Mouse (Mus musculus) cortical plate, adult 2 months (tissue): ENCODE measurements at regions not wholly inside any gene's neighbourhood (a gene's known extent, or its start where the extent isn't known, plus 50 kb on each side); places are given as distances from the start of the nearest gene placed in this dataset.

Source experiments
- H3K27ac ChIP-seq: fragments of 200-500 bp; 2 replicates; pipeline ENCODE4 v1.5.1; 2012; ENCODE audit warnings: low read length, control low read depth, inconsistent platforms; ENCODE audit not compliant: insufficient read depth
- H3K4me1 ChIP-seq: fragments of 200-500 bp; 2 replicates; pipeline ENCODE4 v1.6.1; 2011; ENCODE audit warnings: low read length; ENCODE audit not compliant: control insufficient read depth, insufficient read depth
- H3K4me3 ChIP-seq: fragments of 200-500 bp; 2 replicates; pipeline ENCODE4 v1.5.1; 2011; ENCODE audit warnings: mild to moderate bottlenecking, low read length, control low read depth; ENCODE audit not compliant: insufficient read depth
- CTCF ChIP-seq: fragments of 200-500 bp; IDR thresholded peaks from 2 replicates; pipeline ENCODE4 v1.5.1; 2011; ENCODE audit warnings: mild to moderate bottlenecking, control low read depth, low read length; ENCODE audit not compliant: insufficient read depth; ENCODE audit errors: extremely low read depth
- POLR2A ChIP-seq: fragments of 200-500 bp; IDR thresholded peaks from 2 replicates; pipeline ENCODE4 v1.6.1; 2011; ENCODE audit warnings: mild to moderate bottlenecking, low read length, control low read depth; ENCODE audit not compliant: insufficient read depth; ENCODE audit errors: extremely low read depth

GRCm38 (mm10) chr2:149467801-149468200 is 62.9 kb downstream of the Cst10 start:
- no peak overlapping the region for H3K27ac ChIP-seq
- H3K4me1 ChIP-seq: no peaks in the 10 kb centered on the region
- TF ChIP-seq POLR2A (no peak), CTCF (no peak)
- no peak overlapping the region for H3K4me3 ChIP-seq

GRCm38 (mm10) chr2:149472411-149472810 is 67.6 kb downstream of the Cst10 start:
- TF ChIP-seq CTCF (no peak), POLR2A (no peak)
- no peak overlapping the region for H3K27ac ChIP-seq
- no peaks in the 10 kb centered on the region for H3K4me1 ChIP-seq
- no peak overlapping the region for H3K4me3 ChIP-seq

GRCm38 (mm10) chr2:149493280-149493988 is 88.6 kb downstream of the Cst10 start:
- H3K27ac ChIP-seq: no peak overlapping the region
- TF ChIP-seq POLR2A (no peak), CTCF (no peak)
- H3K4me1 ChIP-seq: no peaks in the 10 kb centered on the region; the same call in 1 of the 2 replicates
- H3K4me3 ChIP-seq: no peak overlapping the region

- Histone ChIP-seq H3K4me3 (no peak overlapping the region), H3K27ac (no peak overlapping the region), H3K4me1 (no peaks in the 10 kb centered on the region)
- TF ChIP-seq POLR2A: no peak
- TF ChIP-seq CTCF: no peak
Measured at GRCm38 (mm10) chr2:149512870-149513269, 108.0 kb downstream of the Cst10 start.

- Histone ChIP-seq H3K4me3 (no peak overlapping the region), H3K4me1 (no peaks in the 10 kb centered on the region), H3K27ac (no peak overlapping the region)
- TF ChIP-seq CTCF (no peak), POLR2A (no peak)
Measured at GRCm38 (mm10) chr2:149524424-149524823, 119.6 kb downstream of the Cst10 start.

- TF ChIP-seq POLR2A (no peak), CTCF (no peak)
- H3K4me3 ChIP-seq: no peak overlapping the region
- no peaks in the 10 kb centered on the region for H3K4me1 ChIP-seq
- no peak overlapping the region for H3K27ac ChIP-seq
Measured at GRCm38 (mm10) chr2:149542837-149543236, 138.0 kb downstream of the Cst10 start.

GRCm38 (mm10) chr2:149545708-149546107 is 140.9 kb downstream of the Cst10 start:
- no peaks in the 10 kb centered on the region for H3K4me1 ChIP-seq
- no peak overlapping the region for H3K27ac ChIP-seq
- no peak overlapping the region for H3K4me3 ChIP-seq
- no peak for TF ChIP-seq POLR2A
- no peak for TF ChIP-seq CTCF

GRCm38 (mm10) chr2:149546639-149547200 is 141.9 kb downstream of the Cst10 start:
- no peak for TF ChIP-seq CTCF
- TF ChIP-seq POLR2A: no peak
- H3K4me1 ChIP-seq: no peaks in the 10 kb centered on the region
- H3K4me3 ChIP-seq: no peak overlapping the region
- H3K27ac ChIP-seq: no peak overlapping the region

GRCm38 (mm10) chr2:149555209-149555608 is 150.4 kb downstream of the Cst10 start:
- H3K4me1 ChIP-seq: no peaks in the 10 kb centered on the region
- H3K4me3 ChIP-seq: no peak overlapping the region
- TF ChIP-seq POLR2A (no peak), CTCF (no peak)
- H3K27ac ChIP-seq: no peak overlapping the region

- no peak overlapping the region for H3K27ac ChIP-seq
- no peak overlapping the region for H3K4me3 ChIP-seq
- H3K4me1 ChIP-seq: no peaks in the 10 kb centered on the region
- no peak for TF ChIP-seq CTCF
- TF ChIP-seq POLR2A: no peak
Measured at GRCm38 (mm10) chr2:149573773-149574172, 168.9 kb downstream of the Cst10 start.
